Mouse (Mus musculus) adrenal gland, postnatal 14 days (tissue): ENCODE results near the gene Egr2. TPM values are rescaled to one million over a fixed set of nuclear protein-coding genes. Genes with fewer than 3 reads are reported as not detected.

ENCODE experiments used
- DNase-seq: peaks from one replicate; pipeline ENCODE4 v3.0.0; 2021; ENCODE audit warnings: mixed read lengths
- total RNA-seq: library from RNA; stranded (reverse); gene quantifications from 2 replicates; pipeline ENCODE4 v1.2.3, GENCODE M21; 2021

Gene Egr2
- total RNA-seq, 1 experiment from 2014 or later, result 1.2 TPM

DNA sequence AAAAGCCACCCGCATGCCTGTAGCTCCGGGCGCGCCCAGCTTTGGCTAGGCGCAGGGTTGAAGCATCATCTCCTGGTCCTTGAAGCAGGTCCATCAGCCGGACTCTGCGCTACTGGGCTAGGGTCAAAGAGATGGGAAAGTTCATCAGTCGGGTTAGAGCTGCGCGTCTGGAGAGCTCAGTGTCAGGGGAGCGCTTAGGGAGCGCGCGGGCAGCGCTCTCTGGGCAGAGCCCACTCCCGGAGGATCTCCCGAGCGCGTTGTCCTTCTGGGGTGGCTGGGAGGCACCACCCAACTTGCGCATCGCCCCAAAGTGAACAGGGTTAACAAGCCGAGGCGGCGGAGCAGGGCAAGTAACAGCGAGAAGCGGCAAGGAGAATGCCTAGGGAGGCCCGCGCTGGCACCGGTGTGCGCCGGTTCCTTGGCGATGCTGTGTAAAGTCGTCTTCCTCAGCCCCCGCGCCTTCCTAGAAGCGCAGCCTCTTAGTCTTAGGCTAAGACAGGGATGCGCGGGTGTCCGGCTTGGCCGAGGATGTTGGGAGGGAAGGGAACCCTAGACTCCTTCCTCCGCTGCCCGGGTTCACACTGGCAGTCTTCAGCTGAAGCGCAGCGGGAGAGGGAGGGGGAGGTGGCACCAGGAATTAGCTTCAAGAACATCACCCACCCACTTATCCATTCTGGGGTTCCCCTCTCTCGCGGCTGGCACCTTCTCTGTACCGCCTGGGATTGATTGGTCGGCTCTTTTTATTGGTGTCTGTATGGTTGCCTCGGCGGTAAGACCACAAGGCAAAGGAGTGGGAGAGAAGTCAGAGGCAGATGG lies 3.5 kb downstream of the Egr2 start:
- DNase-seq, result no peak

DNA sequence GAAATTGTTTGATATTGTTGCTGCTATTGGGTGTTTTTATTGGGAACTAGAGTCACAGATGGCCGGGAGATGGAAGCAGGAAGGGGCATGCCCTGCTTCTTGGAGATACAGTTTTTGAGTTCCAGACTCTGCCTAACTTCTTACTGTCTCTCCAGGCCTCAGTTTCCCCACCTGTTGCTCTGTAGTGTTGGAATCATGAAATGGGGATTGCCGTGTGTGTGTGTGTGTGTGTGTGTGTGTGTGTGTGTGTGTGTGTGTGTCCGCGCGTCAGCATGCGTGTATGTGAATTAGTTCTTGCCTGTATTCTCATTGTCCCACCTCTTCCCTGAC lies 4.1 kb downstream of the Egr2 start:
- DNase-seq, result no peak

DNA sequence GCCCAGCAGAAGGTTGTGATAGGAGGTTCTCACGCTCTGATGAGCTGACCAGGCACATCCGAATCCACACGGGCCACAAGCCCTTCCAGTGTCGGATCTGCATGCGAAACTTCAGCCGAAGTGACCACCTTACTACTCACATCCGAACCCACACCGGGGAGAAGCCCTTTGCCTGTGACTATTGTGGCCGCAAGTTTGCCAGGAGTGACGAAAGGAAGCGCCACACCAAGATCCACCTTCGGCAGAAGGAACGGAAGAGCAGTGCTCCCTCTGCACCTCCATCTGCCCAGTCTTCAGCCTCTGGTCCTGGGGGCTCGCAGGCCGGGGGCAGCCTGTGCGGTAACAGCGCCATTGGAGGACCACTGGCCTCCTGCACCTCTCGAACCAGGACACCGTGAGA lies 5.3 kb downstream of the Egr2 start:
- no peak for DNase-seq

DNA sequence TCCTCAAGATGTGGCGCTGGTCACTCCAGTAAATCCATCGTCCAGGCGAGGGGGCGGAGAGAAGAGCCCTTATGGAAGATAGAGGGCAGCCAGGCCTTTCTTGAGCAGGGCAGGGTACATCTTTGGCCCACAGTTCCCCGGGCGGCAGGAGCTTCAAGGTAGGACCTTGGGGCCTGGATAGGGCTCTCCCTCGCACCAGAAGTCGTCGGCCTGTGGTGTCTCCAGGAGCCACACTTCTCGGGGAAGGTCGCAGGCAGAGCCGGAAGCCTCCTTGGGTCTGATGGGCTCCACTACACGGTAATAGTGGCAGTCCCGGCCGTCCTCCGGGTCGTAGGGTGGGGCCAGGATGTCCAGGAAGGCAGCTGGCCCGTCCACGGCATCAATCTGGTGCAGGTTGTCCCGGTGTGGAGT lies 12.6 kb downstream of the Egr2 start:
- peak; percentile 55 for DNase-seq

DNA sequence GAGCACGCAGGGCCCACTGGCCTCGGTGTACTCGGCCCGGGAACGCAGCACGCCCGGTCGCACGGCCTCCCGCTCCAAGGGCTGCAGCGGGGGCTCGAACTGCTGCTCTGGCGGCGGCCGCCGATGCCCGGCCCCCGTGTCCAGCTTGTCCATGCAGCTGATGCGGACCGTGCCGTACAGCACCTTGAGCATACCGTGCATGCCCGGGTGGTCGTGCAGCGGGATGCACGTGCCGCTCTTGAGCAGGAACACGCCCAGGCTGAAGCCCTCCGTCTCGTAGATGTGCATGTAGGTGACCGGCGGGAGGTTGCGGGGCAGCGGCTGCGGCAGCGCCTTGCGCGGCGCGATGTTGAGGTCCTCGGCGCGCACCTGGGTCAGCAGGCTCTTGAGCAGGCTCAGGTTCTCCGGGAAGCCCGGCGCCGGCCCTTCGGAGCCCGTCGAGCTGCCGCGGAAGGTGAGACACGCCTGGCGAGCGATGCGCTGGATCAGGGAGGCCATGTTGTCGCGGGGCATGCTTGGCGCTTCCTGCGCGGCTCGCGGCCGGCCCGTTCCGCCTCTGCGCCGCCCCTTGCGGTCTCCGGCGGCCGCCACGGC lies 13.1 kb downstream of the Egr2 start:
- DNase-seq, result peak; percentile 74

DNA sequence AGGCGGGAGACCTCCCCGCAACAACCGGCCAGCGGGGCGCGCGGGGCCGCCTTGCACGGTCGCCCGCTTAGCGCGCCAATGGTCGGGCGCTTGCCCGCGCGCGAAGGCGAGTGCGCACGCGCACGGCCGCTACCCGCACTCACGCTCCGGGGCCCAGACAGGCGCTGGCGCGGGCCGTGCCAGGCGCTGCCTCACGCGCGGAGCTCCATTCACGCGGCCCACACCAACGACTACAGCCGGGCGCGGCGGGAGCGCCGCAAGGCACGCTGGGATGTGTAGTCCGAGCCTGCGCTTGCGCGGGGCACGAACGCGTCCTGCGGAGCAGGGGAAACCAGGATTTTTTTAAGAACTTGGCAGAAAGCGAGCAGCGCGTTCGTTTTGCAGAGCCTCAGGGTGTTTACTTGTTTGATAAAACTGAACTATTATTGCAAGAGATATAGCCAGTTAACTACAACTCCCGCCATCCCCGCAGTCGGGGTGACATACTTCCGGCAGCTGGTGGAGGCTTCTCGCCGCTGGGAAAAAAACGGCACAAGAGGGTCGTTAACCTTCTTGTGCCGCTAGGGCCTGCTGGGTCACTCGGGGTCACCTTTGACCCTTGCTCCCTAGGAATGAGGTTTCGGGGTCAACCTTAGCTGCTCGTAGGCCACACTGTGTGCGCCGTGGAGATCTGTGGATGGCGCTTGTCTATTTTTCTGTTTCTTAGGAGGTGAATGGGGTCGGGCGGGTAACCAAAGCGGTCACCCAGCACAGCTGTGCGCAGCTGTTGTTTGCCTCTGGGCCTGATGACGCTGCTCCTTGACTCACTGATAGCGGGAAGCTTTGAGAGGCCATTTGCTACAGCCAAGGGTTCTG lies 13.8 kb downstream of the Egr2 start, which contains the start of gene Ado:
Gene Ado (minus strand): TSS at position 79 of the 855 bp plus-strand sequence.
- DNase-seq, result peak; percentile 93

DNA sequence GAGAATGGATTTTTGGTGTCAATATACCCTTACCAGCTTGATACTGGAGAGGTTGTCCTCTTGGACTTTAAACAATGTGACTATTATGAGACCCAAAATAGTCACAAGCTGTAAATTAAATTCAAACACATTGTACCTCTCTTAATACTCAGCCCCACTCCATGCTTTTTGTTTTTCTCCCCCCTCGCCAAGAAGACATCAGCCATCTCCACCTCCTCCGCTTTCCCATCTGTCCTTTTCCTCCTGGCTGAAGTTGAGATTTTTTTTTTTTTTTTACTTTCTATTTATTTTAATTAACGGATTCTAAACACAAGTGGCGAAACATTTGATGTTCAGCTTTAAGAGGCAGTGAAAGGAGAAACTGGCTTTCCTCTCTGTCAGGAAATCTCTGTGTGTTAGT lies 22.8 kb downstream of the Egr2 start:
- DNase-seq, result no peak

DNA sequence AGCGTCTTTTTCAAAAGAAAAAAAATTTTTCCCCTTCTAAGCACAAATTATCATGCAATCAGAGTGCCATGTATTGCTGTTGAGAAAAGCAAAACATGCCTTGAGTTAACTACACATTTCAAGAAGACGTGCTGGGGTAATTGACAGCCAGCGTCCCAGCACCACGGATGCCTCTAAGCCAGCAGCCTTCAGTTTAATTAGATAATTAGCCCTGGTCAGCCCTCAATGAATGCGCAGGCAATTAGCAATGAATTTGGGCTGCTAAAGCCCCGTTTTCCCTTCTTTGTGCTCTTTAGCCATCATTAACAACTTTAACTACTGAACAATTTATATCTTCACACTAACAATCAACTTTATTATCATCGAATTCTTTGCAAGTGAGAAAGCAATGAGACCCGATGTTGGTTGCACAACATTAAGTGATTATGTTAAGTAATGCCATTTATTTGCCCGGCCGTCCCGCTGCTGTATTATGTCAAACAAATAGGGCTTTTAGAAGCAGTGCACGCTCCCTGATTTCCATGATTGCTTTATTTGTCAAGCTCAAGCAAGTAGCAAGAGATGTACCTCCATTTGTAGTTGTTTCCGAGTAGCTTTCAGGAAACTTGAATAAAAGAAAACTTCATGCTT lies 24.6 kb downstream of the Egr2 start:
- DNase-seq, result no peak

DNA sequence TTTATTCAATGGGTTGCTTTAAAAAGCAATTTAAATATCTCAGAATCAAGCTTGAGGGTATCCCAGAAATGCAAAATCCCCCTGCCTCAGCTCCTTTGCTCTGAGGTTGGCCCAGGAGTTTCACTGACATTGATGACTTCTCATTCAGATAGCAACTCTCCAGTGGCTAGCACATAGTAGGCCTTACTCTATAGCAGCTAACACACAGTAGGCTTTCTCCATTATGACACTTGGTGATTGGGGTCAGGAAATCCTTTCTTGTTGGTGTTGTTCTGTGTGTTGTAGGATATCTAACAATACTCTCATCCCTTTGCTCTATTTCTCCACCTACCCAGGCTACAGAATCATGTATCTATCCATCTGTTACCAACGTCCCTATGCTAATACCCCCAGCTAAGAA lies 25.9 kb downstream of the Egr2 start:
- no peak for DNase-seq

DNA sequence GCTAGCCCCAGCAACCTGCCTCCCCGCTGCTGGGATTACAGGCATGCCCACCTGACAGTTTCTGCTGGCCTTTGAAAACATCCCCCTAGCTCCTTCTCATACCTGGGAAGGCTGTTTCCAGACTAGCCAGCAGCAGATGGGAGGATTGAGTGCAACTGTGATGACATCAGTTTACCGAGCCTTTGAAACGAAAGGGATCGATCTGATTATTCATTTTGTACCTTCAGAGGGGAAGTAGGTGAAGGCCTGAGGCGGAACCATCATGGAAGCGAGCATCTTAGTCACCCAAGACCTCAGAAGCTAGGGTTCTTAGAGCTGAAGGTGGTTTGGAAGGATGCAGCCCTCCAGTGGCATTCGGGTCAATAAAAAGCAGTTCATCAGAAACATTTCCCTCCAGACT lies 29.2 kb downstream of the Egr2 start:
- no peak for DNase-seq

DNA sequence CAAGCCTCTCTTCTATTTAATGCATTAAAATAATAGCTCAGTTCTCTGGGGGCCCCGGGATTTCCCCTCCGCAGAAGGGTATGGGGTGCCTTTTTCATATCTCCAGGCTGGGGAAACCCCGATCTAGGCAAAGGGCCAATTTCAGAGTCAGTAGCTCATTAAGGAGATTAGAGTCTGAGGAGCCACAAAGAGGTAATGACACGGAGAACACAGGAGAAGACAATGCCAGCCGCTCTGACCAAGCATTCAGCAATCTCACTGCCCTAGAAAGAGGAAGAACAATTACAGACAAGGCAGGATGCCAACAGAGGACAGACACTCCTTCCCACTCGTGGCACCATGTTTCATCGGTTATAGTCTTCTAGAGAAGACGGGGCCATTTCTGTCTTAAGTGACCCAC lies 30.8 kb downstream of the Egr2 start:
- no peak for DNase-seq

DNA sequence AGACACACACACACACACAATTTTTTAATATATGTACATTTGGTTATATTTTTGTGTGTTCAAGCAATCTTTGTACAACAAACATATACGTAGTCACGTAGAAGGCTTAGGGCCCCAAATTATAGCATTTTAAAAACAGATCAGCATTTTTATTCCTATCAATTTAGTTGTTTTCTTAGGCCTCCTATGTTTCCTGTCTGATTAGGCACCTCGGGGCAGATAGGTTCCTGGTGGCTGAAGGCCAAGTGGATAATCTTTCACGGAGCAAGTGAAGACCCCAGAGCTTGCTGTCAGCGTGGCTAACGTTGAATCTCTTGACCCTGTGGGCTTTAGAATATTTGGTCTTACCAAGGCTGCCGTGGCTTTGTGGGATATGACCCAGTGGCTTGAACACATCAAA lies 34.3 kb downstream of the Egr2 start:
- DNase-seq, result no peak

DNA sequence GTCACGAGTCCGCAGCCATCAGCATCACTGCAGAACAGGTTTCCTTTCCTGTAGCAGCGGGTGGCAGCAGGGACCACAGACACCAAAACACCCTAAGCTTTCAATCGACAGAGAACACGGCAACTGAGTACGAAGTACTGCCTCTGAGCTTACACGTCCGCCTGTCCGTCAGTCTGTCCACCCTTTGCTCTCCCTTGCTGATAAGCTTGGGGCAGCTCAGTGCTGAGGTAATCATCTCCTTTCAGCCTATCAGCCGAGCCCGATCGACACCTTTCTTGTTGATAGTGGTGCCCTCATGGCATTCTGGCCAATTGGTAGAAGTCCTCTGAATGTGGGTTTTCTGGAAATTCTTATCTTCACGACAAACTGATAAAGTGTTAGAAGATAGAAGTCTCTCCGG lies 36.2 kb downstream of the Egr2 start:
- DNase-seq, result no peak

DNA sequence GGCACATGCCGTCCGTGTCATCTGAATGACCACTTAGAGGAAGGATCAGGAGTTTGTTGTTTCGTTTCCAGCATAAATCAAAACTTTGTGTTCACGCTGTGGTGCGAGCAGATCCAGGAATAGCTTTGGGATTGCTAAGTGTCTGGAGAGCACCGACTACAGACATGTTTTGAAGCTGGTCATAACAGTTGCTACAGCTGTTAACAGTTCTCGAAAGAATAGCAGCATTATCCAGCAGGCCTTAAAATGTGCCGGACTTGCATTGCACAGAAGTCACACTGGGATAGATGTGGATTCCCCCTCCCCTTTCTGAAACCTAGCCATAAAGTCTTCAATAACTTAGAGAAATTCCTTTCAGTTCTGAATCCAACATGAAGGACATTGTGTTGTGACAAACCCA lies 38.0 kb downstream of the Egr2 start:
- DNase-seq, result no peak

DNA sequence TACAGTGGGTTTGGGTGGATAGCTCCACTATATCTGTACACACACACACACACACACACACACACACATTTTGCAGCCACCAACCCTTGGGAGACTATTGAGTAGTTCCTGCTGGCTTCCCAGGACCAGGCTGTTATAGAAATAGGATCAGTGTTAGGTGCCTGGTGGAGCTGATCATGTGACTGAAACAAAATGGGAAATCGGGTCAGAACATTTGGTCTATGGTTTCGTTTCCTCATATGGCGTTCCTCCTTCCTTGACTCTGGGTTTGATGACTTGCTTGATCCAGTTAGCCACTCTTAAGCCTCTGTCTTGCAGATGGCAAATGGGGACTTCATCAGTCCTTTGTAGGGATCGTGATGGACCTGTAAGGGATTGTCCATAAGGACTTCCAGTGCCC lies 44.6 kb downstream of the Egr2 start:
- DNase-seq, result no peak

DNA sequence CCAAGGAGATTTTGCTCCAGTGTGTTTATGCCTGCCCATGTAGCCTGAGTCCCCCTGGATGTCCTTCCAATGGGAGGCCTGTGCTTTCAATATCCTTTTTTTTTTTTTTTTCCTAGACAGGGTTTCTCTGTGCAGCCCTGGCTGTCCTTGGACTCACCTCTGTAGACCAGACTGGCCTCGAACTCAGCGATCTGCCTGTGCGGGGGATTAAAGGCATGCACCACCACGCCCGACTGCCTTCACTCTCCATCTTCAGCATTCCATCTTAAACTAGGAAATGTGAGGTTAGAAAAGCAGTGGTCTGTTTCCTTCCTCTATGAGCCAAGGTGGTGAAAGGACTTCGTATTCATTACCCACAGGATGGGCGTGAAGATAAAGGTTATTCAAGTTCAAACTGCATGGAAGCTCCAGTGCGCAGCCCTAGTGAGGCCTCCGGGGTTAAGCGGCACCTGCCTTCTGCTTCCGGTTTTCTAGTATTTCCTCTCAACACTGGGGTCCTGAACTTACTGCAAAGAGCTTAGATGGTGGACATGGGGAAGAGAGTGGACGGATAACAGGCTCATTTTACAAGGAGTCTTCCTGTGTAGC lies 46.5 kb downstream of the Egr2 start:
- DNase-seq, result no peak

DNA sequence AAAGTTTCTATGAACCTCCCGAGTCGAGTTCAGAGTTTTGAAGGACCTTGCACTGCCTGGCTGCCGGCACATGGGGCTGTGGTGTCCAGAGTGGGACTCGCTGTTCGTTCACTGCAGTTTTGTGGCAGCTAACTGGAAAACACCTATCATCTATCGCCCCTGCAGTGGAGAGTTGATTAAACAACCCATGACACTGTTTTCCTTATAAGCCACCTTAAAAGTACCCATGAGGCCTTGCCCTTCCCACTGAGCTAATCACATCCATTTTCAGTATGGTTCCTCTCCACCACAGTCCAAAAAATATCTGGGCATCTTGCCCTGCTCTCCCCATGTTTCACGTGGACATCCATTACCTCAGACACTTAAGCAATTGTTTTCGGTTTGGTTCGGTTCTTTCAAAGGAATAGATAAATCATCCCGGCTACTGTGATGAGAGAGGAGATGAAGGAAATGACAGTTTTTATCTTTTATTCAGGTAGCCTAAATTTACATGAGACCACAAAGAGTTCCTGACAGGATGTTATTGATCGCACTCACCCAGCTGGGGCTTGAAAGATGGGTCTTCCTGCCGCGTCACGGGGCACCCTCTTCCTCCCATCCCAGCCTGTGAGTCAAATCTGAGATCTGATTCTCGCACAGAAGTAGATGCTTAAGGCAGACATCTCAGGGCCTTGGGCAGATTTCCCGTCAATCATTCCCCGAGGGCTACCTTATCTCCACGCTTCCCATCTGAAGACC lies 50.8 kb downstream of the Egr2 start:
- no peak for DNase-seq
